In the genomic region with DNA sequence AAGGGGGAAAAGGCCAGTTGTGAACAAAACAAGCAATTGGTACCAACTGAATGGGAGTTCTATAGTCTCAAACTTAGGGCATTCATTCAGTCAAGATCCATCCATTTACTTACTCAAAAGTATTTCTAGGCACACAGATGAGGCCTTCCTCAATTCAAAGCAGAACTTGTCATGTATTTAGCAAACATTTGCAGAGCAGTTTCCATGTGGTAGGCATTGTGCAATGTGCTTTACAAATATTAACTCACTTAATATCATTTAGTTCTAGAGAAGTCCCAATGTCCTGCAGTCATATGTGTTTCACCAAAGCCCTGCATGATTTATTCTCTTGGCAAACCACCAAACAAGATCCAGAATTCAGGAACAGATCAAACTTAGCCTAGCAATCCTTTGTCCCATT, we compare ENCODE assay signal across 20 mouse cellular contexts.
"Had no signal": no experiment of that assay in that cellular context is flagged by ENCODE, and none has a peak within 500 bp of the region (broad histone marks: within the 10 kb centered on the region; RNA-seq: fewer than 3 reads in every experiment).

No protein-coding gene starts in this region.

- H3K27me3 ChIP-seq: liver, embryonic 13.5 days; lung, embryonic 15.5 days had no signal

- H3K9me3 ChIP-seq: limb, embryonic 12.5 days; limb, embryonic 15.5 days; liver, embryonic 13.5 days; lung, embryonic 15.5 days had no signal

- ATAC-seq: intestine, postnatal 0 days had no signal

- H3K36me3 ChIP-seq: limb, embryonic 12.5 days; limb, embryonic 15.5 days; liver, embryonic 13.5 days; lung, embryonic 15.5 days had no signal

- H3K4me3 ChIP-seq: layer of hippocampus, adult 2 months; left cerebral cortex, adult 2 months; limb, embryonic 12.5 days; limb, embryonic 15.5 days; liver, embryonic 13.5 days; lung, embryonic 15.5 days had no signal

- H3K4me2 ChIP-seq: limb, embryonic 12.5 days; limb, embryonic 15.5 days; liver, embryonic 13.5 days; lung, embryonic 15.5 days; midbrain, embryonic 11.5 days had no signal

- H3K9ac ChIP-seq: limb, embryonic 12.5 days; limb, embryonic 15.5 days; liver, embryonic 13.5 days; lung, embryonic 15.5 days had no signal

- DNase-seq: kidney, adult 2 months; kidney, postnatal 25 days; layer of hippocampus, adult 9-11 months; layer of hippocampus, postnatal 36 days; left cerebral cortex, postnatal 4 days; liver, embryonic 13.5 days; lung, postnatal 4 days; midbrain, embryonic 14.5 days; right cerebral cortex, postnatal 14 days; right cerebral cortex, postnatal 4 days; thymus, postnatal 36 days had no signal

- H3K4me1 ChIP-seq: limb, embryonic 12.5 days; limb, embryonic 15.5 days; liver, embryonic 13.5 days; lung, embryonic 15.5 days had no signal

- H3K27ac ChIP-seq: kidney, postnatal 0 days; layer of hippocampus, adult 2 months; left cerebral cortex, adult 2 months; limb, embryonic 12.5 days; limb, embryonic 15.5 days; liver, embryonic 13.5 days; lung, embryonic 15.5 days; stomach, postnatal 0 days had no signal
